Mouse (Mus musculus): ENCODE measurements around the gene Ppp1r3c.

Gene Ppp1r3c

DNA sequence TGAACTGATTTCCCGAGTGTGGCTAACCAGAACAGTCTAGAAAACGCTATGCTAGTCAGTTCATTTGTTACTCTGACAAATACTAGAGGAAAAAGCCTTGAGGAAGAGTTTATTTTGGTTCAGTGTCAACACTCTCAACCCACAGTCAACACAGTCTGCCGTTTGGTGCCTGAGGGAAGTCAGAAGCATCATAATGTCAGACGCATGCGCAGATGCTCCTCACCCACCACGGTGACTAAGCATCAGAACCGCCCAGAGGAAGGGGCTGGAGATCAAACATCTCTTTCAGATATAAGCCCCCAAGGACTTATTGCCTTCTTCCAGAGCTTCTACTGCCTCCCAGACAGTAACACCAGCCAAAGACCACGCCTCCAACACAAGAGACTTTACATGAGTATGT is 15.3 kb downstream of the Ppp1r3c start:
- DNase-seq (ENCODE audit: low read depth, low spot score): no peak

GRCm38 (mm10) chr19:36716221-36716620 is 20.2 kb downstream of the Ppp1r3c start:
- no peak for DNase-seq (ENCODE audit: low read depth, low spot score)

- DNase-seq (ENCODE audit: low read depth, low spot score): no peak
Observed at GRCm38 (mm10) chr19:36715591-36715990, 20.9 kb downstream of the Ppp1r3c start.

DNA sequence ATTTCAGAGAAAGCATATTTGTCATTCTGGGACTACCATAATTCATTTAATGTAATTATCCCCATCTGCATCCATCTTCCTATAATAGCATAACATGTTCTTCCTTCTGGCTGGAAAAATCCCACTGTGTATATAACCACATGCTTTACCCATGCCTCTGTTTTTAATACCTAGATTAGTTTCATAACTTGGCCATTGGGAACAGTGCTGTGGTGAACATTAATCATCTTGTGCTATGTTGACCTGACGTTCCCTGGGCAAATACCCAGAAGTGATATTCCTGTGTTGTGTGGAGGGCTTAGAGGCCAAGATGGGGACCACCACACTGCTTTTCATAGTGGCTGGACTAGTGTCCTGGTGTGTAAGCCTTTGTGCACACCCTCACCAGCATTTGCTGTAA is 22.0 kb downstream of the Ppp1r3c start:
- no peak for DNase-seq (ENCODE audit: low read depth, low spot score)

- DNase-seq (ENCODE audit: low read depth, low spot score): no peak
Observed at GRCm38 (mm10) chr19:36713092-36713491, 23.4 kb downstream of the Ppp1r3c start.

GRCm38 (mm10) chr19:36706195-36706594 is 30.3 kb downstream of the Ppp1r3c start:
- DNase-seq (ENCODE audit: low read depth, low spot score): no peak

GRCm38 (mm10) chr19:36705286-36706146 is 30.9 kb downstream of the Ppp1r3c start:
- DNase-seq (ENCODE audit: low read depth, low spot score): peak; percentile 26

GRCm38 (mm10) chr19:36704763-36705162 is 31.7 kb downstream of the Ppp1r3c start:
- no peak for DNase-seq (ENCODE audit: low read depth, low spot score)

DNA sequence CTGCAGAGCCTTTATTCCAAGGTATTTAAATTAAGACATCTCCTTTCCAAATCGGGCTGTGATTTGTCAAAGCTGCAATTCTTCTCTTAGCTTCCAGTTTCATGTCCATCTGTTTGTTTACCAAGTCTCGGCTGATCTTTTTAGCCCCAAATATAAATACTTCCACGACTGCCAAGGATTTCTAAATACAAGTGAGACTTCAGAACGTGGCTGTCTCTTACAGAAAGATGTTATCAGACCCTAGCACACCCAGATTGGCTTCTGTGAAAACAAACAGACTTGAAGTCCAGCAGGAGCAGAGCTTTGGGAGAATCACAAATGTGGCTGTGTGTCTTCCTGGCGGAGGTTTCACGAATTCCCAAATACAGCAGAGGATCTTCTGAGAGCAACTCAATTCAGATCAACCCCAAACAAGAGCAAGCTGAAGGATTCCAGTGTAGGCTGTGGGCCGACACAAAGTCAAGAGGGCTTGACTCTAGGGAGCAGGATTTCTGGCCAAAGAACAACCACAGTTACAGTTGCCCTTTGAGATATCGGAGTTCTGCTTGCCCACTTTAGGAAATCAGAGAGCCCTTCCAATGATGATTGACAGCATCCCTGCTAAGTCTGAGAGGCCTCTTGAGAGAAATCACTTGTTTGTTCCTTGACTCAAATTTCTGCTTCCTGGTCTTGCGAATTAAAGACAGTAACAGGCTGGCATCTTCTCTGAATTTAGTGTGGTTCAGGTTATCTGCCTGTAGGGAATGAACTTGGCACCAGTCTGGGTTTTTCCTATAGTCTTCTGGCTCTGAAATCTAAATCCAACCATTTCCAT is 34.4 kb downstream of the Ppp1r3c start:
- no peak for DNase-seq (ENCODE audit: low read depth, low spot score)

GRCm38 (mm10) chr19:36701366-36701765 is 35.1 kb downstream of the Ppp1r3c start:
- DNase-seq (ENCODE audit: low read depth, low spot score): no peak

- no peak for DNase-seq (ENCODE audit: low read depth, low spot score)
Observed at GRCm38 (mm10) chr19:36700937-36701336, 35.5 kb downstream of the Ppp1r3c start.

DNA sequence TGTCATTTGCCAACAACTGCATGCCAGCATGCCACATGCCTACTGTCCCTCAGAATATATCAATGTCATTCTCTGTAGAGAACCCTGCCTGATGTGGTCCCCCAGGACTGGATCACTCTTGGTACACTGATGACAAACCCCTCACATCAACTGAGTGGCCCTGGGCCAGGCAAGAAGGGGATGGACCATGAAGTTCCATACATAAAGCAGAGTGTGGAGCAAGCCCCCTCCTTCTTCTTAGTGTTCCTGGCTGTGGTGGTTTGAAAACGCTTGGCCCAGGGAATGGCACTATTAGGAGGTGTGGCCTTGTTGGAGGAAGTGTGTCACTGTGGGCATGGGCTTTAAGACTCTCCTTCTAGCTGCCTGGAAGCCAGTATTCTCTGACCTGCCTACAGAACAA is 37.3 kb downstream of the Ppp1r3c start:
- DNase-seq (ENCODE audit: low read depth, low spot score): no peak

DNA sequence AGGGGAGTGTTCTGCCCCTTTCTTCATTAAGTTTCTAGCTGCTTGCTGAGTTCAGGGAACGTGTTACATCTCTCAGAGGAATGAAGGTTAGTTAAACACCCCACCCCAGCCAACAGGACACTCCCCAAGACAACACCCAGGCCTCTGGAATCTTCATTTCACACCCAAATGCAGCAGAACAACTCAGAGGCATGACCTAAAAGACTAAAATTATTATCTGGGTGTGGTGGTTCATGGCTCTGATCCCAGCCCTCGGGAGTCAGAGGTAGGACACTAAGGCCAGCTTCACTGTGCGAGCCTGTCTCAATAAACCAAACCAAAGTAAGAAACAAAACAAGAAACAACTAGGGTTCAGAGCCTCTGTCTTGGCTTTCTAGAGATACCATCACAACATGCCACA is 38.3 kb downstream of the Ppp1r3c start:
- peak; percentile 26 for DNase-seq (ENCODE audit: low read depth, low spot score)

GRCm38 (mm10) chr19:36696601-36697122 is 39.8 kb downstream of the Ppp1r3c start:
- no peak for DNase-seq (ENCODE audit: low read depth, low spot score)

DNA sequence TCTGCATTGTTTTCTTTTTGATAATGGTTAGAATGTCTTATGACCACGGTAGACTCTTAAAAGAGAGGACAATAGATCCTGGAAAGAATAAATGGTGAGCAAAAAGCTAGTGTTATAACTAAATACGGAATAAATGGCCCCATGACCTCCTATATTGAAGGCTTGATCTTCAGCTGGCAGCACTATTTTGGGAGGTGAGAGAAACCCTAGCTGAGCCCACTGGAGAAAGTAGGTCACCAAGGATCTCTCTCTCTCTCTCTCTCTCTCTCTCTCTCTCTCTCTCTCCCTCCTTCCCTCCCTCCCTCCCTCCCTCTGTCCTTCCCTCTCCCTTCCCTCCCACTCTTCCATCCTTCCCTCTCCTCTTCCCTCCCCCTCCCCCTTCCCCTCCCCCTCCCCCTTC is 42.9 kb downstream of the Ppp1r3c start:
- DNase-seq (ENCODE audit: low read depth, low spot score): peak; percentile 61

- DNase-seq (ENCODE audit: low read depth, low spot score): no peak
Observed at GRCm38 (mm10) chr19:36691941-36692340, 44.5 kb downstream of the Ppp1r3c start.

DNA sequence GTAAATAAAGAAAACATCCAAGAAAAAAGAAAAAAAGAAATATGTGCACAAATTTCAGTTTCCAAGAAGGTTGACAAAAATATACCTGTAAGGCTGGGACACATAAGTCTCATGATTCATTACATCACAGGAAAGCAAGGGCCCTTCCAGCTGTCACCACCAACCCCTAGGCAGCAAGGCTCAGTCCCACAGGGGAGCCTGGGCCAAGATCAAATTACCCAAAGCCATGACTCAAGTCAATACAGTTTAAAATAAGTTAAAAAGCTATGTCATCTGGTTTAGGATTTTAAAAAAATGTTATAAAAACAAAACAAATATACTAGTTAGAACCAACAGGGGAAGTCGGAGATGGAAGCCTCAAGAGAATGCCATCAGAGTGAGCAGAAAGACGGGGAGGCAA is 45.2 kb downstream of the Ppp1r3c start:
- no peak for DNase-seq (ENCODE audit: low read depth, low spot score)

- DNase-seq (ENCODE audit: low read depth, low spot score): peak; percentile 58
Observed at GRCm38 (mm10) chr19:36689205-36689604, 47.2 kb downstream of the Ppp1r3c start.

DNA sequence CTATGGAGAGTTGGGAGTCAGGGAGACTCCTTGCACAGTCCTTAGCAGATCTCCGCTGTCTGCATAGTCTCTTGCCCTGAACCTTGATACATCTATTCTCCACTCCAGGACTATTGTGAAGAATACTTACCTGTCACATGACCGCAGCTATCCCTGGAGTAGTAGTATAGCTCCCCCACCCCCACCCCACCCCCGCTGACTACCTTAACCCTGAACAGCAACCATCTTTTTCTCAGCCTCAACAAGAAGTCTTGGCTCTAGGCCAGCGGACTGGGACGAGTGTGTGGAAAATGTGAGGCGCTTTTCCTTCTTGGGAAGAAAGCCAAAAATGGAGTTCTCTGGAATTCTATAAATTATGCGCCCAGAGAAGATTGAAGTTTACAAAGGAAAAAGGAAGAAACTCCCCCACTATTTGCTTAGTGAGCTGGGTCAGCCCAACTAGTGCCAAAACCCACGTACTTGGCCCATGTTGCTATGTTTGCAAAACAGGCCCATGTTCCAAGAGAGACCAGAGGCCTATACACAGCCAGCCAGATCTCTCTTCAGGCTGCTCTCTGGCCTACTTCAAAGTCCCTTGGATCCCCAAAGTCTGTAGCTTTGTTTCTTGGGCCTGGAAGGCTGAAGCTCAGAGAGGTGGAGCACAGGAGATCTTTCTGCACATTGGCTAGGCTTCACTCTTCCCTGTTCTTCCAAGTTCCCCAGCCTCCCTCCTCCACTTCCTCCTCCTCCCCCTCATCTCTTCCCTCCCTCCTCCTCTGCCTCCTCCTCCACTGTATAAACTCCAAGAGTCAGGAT is 48.4 kb downstream of the Ppp1r3c start:
- DNase-seq (ENCODE audit: low read depth, low spot score): peak; percentile 79

DNA sequence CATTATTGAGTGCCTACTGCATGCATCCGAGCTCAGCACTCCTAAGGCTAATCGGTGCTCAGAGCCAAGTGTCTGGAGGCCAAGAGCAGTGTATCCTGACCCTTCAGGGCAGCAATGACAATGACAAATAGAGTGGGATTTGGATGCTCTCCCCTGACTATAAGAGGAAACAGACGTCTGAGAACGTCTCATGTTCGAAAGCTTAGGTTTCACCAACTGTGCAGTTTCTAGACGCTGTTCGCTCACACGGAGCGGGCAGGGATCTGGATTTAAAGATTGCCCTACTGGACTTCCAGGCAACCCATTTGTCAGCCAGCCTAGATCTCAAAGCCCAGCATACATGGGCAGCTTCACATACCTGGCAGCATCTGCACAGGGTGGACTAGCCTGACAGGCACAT is 49.4 kb downstream of the Ppp1r3c start:
- DNase-seq (ENCODE audit: low read depth, low spot score): peak; percentile 90

DNA sequence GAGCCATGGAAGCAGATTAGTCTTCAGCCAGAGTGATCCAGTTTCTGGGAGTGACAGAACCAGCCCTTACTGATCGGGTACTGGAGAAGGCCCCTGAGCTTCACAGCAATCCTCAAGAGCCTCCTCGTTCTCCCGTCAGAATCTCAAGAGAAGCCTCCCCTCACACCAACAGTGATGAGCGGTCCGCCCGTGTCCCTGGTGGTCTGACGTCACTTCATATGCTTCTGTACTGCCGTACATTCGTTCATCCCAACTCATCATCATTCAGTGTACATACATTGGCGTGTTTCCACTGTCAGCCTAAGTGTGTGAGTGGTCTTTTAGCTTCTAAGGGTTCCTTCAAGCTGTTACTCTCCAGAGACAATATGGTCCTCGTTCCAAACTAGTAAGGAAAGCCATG is 50.4 kb downstream of the Ppp1r3c start:
- DNase-seq (ENCODE audit: low read depth, low spot score): no peak

GRCm38 (mm10) chr19:36682560-36682959 is 53.9 kb downstream of the Ppp1r3c start:
- peak; percentile 87 for DNase-seq (ENCODE audit: low read depth, low spot score)

Data from skeletal muscle tissue, adult 2 months (tissue).